Mouse (Mus musculus): ENCODE results near the gene Agl.

DNA sequence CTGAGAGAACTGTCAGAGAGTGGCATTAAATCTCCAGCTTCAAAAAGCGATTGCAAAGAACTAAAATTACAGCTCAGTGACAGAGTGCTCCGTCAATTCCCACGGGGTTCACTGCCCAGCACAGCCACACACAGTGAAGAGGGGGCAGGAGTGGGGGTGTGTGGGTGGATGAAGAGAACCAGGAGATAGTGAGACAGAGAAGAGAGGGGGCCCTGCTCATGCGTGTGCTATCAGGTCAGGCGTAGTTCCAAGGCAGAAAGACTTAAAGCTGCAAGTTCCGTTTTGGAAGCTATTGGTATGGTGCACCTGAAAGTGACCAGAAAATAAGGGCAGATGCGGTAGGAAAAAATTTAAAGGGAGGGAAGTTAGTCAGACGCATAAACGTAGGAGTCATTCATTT lies 97.0 kb downstream of the Agl start:
- TF ChIP-seq CTCF (IDR thresholded peaks at IDR 0.05; ENCODE audit: extremely low read depth, insufficient read length, insufficient replicate concordance, low read depth, low read length) = no peak
- no peak for TF ChIP-seq POLR2A (IDR thresholded peaks at IDR 0.05; ENCODE audit: low read depth, low read length)

Data from small intestine, adult 2 months (tissue).